Mouse (Mus musculus) megakaryocyte, embryonic 14.5 days (primary cell): Measurements from ENCODE around the gene Olfr935.

ENCODE experiments used
- FLI1 ChIP-seq: IDR thresholded peaks from 2 replicates; pipeline ENCODE4 v1.6.1; 2012; ENCODE audit warnings: low read length, inconsistent platforms, mixed read lengths
- GATA1 ChIP-seq: IDR thresholded peaks from 3 replicates; pipeline ENCODE4 v1.6.1; 2012; ENCODE audit warnings: mixed read lengths, low read length, inconsistent platforms, borderline replicate concordance

DNA sequence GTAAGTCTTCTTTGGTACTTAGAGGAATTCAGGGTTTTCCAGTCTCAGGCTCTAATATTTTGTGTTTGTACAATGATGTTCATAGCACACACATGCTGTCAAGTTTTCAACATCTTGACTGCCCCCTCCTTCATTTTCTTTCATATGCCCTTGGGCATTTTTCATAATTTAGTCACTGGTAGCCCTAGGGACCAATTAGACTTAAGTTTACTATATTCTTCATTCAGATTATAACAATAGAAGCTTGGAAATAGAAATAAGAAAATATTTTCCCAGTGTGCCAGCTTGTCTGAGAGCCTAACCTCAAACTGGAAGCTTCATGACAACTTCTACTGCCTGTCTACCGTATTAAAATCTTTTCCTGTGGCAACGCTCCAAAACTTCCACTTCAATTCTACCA is 11.3 kb downstream of the Olfr935 start, which contains the start of gene Olfr934:
- no peak for TF ChIP-seq GATA1
- no peak for TF ChIP-seq FLI1
